Mouse (Mus musculus) frontal cortex, postnatal 25 days (tissue): ENCODE data around the gene Kdelr2.
"Not testable (repeated sequence)": the region's sequence is repeated elsewhere in the genome, so short reads cannot be mapped to it uniquely, and the experiment has no call there.

Experiments used
- DNase-seq, 2 experiments: peaks; one replicate each; pipeline ENCODE4 v3.0.0; 2022; ENCODE audit warnings: low spot score in 2 of 2

Kdelr2 gene

GRCm38 (mm10) chr5:143403221-143404147, at the start of gene Kdelr2:
Kdelr2 (plus strand) TSS chr5:143403838.
- DNase-seq: peak; percentile 72 to 82

GRCm38 (mm10) chr5:143356017-143356416, 47.6 kb upstream of the Kdelr2 start:
- no peak for DNase-seq

DNA sequence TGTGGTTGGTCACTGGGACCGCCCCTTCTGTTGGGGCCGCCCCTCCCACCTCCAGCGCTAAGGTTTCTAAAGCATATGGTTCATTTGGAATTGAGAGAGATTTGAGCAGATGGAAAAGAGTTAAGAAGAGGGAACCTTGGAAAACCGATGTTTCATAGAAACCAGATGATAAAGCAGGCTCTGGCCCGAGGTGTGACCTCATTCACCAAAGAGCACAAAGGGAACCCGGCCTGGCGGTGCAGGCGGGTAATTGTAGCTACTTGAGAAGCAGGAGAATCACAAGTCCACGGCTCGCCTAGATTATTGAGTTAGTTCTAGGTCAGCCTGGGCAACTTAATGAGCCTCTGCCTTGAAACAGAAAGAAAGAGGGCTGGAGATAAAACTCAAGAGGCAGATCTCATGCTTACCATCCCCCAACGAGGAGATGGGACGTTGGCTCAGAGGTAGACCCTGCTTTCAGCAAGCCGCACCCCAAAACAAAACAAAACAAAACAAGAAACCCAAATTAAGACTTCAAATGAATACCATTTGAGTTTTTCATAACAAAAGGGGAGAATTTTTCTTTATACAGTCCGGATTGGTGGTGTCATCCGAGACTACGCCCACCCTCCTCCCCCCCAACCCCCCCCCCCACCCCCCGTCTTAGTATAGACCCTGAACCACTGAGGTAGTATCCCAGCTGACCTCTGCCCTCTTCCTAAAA, 46.8 kb upstream of the Kdelr2 start, which contains the start of gene Grid2ip:
TSS of gene Grid2ip (plus strand) at position 653 of the 703 bp plus-strand sequence.
- DNase-seq: no peak

GRCm38 (mm10) chr5:143357564-143357963, 46.1 kb upstream of the Kdelr2 start:
- DNase-seq: no peak

DNA sequence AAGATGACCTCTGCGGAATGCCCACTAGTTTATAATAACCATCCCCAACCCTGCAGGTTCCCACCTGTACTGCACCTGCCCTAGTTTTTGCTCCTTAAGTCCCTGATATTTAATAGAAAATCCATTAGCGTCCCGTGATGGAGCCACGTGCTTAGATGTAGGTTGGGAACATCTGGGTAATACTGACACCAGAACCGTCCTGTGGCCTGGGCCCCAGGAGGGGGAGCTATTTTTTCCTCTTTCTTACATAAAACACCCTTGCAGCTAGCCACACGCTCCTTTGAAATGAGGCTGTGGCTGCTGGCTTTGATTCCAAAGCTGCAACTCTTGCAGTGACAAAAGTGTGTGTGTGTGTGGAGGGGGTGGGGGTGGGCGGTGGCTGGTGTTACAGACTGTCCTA, 44.4 kb upstream of the Kdelr2 start:
- DNase-seq: no peak

DNA sequence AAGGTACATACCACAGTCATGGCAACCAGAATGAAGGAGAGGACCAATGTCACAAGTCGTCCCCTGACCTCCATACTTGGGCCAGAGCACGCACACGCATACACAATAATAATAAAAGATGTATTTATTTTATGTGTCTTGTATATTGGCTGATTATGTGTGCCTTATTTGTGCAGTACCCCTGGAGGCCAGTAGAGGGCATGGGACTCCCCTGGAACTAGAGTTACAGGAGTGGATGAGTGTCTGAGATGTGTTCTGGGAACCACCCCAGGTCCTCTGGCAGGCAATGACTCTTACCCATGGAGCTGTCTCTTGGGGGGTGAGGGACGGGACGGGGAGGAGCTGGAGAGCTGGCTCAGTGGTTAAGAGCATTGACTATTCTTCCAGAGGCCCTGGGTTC, 43.6 kb upstream of the Kdelr2 start:
- no peak for DNase-seq

DNA sequence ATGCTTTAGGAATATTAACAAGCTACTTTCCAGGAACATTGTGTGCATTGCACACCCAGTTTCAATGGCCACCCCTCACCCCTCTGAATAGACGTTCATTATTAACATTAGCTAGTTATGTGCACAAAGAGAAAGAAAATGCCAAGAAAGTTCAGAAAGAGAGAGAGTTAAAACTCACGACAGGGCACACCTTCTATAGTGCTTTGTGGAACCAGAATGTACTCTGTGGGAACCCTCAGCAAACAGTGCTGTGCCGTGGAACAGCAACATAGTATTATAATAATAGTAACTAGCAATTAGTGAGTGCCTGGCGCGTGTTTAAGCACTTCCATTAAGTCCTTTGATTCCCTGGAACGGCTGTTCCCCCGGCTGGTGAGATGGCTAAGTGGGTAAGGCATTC, 42.2 kb upstream of the Kdelr2 start:
- DNase-seq: no peak

DNA sequence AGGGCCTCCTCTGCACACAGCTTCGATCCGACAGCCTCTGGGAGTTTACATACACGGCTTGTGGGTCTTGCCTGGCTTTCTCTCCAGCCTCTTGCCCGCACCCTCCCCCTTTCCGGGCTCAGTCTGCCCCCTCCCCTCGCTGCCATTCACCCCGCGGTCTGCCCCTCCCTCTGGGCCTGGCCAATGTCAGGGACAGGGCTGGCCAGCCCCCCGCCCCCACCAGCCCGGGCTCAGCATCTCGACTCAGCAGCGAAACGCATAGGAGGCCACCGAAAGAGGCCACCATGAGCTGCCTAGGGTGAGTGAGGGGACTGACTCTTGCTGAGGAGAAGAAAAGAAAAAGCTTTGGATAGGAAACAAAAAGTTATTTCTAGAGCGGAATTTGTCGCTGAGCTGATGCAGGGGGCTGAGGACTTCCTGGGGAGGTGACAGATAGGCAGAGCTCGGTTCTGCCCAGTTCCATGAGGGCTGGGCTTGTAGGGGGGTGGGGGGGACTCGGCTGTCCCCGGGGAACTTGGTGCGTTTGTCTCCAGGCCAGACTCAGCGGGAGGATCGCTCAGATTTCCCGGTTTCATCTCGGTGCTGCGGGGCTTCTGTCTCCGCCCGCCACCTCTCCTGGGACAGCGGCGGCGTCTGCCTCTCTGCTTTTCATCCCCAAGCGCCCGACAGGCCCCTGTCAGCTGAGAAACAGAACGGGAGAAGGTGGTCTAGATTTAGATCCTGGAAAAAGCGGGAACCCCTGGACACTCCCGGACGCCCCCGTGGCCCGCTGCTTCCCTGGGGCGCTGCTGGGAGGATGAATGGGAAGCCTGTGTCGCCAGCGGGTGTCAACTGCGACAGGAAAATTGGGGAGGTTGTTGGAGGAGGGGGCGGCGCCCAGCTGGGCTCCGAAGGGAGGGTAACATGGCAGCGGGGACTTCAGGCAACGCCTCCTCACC, 39.7 kb upstream of the Kdelr2 start:
- no peak for DNase-seq

DNA sequence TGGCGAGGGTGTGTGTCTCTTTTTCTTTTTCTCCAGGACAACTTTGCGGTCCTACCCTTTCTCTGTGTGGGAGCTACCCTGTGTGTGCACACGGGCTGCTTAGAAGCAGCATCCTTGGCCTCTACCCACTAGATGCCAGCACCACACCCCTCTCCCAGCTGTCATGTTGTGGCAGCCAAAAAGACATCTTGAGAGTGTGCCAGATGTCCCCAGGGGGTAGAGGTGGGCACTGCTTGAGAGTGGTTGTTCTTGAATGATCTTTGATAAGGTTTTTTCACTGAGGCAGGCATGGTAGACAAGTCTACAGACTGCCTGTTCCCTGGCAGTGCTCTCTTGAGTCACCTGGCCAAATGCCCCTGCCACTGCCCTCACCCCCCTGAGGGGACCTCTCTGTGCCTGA, 35.7 kb upstream of the Kdelr2 start:
- DNase-seq: no peak

DNA sequence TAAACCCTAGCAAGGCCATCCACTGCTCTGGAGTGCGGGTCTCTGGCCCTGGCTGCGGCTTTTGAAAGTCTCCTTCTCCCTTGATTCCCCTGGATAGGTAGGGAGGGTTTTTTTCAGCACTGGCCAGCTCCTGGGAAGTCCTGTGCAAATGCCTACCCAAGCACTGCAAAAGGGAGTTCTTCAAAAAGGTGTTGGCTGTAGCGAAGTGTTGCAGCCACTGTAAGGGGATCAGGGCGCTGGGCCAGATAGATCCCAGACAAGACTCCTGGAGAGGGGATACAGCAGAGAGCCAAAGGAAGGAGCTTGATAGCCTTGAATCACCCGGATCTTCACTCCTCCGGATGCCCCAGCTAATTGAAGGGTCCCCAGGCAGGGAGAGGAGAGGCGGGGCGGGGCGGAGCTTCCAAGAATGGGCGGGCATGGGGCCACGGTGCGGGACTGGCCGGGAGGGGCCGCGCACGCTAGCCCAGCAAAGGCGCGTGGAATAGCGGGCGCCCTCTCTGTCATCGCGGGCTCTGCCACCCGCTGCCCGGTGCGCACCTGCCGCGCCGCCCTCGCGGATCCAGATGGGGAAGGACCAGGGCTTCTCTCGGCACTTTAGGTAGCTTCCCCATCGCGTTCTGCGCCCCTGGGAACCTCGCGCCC, 33.9 kb upstream of the Kdelr2 start:
- no peak for DNase-seq

- DNase-seq: no peak
These were observed 33.1 kb upstream of the Kdelr2 start for GRCm38 (mm10) chr5:143370416-143371145.

GRCm38 (mm10) chr5:143371146-143371510, 32.5 kb upstream of the Kdelr2 start:
- no peak for DNase-seq

DNA sequence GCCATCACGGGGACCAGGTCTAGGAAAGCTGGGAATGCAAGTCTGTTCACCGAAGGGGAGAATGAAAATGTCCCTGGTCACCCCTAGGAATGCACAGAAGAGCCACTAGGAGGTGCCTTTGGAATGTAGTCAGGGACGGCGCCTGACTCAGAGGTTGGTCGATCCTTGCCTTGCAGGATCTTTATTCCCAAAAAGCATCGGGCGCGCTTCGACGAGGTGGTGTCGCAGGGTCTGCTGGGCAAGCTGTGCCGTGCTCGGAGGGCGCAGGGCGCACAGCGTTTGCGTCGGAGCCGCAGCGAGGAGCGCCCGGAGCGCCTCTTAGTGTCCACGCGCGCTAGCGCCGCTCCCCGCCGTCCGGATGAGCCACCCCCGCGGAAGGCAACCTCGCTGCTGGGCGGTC, 30.8 kb upstream of the Kdelr2 start:
- no peak for DNase-seq

DNA sequence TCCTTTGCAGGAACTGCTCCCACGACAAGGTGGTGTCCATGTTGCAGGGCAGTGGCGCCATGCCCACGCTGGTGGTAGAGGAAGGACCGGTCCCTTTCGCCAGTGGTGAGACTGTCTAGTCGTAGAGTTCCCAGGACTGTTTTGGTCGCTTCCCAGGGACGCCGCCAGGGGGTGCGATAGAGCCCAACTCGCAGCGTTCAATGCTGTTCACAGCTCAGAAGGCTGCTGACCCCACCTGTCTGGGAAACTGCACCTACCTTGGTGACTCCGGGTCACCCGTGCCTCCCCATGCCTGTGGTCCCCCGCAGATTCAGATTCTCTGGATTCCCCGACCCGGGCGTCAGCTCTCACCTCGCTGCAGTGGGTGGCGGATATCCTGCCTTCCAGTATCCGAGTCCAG, 28.4 kb upstream of the Kdelr2 start:
- DNase-seq: peak; percentile 45 to 56

- DNase-seq: no peak
These were observed 27.5 kb upstream of the Kdelr2 start for GRCm38 (mm10) chr5:143376156-143376555.

DNA sequence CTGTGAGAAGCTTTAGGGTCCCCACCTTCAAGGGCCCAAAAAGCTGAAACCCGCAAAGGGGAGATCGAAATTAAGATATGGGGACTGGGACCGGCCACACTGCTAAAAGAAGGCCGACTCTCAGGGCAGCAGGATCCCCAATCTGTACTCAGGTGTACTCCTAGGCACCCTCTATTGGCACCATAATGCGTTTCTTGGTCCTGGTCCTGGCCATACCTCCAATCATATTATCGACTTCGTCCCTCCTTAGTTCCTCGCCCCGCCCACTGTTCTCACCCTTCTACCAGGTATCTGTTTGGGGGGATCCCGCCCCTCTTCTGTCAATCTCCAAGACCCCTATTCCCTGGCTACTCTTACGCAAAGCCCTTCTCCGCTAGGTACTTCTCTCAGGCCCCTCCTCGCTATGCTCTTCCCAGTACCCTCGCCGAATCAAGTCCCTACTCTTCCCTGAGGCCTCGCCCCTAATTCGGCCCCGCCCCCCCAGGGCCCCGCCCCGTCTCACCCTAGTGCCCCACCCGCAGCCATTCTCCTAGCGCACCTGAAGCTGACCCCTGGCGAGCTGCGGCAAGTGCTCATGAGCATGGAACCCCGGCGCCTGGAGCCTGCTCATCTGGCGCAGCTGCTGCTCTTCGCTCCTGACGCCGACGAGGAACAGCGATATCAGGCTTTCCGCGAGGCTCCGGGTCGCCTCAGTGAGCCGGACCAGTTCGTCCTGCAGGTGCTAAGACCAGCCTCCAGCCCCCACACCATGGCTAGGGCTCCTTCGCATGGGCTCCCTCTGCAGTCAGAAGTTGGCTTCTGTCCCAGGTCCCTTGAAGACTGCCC, 16.6 kb upstream of the Kdelr2 start:
- DNase-seq: no peak

DNA sequence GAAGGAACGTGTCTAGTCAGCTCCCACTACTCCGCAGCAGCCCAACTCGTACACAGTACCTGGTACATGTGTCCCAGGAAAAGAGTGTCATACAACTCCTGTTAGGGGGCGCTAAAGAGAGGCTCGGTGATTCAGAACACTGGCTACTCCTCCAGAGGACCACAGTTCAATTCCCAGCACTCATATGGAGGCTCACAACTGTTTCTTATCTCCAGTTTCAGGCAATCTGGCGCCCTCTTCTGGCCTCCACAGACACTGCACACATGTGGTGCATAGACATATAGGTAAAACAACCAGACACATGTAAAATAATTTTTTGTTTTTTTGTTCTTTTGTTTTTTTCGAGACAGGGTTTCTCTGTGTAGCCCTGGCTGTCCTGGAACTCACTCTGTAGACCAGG, 9.5 kb upstream of the Kdelr2 start:
- no peak for DNase-seq

DNA sequence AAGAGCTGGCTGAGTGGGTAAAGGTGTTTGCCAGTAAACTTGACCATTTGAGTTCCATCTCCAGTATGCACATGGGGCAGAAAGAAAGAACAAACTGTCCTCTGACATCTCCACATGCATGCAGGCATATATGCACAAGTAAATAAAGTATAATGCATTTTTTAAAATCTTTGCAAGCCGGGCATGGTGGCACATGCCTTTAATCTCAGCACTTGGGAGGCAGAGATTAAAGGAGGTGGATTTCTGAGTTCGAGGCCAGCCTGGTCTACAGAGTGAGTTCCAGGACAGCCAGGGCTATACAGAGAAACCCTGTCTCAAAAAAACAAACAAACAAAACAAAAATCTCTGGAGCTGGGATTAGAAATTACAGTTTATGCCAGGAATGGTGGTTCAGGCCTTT, 8.7 kb upstream of the Kdelr2 start:
- not testable (repeated sequence) for DNase-seq

DNA sequence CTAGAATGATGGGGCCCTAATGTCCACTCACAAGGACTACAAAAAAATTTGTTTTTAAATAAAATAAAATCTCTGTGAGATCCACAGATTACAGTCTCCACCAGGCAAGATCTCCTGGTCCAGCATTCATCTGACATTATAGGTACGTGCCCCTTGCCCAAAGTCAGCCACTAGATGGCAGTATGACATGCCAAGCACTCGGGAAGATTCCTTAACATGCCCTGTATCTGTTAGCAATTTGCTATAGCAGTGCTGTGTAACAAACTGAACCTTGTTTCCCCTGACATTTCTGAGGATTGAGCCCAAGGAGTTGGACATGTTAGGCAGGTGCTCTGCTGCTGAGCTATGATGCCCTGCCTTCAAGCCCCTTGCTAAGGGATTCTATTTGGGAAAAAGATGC, 8.0 kb upstream of the Kdelr2 start:
- DNase-seq: no peak

- DNase-seq: no peak
These were observed 3.1 kb upstream of the Kdelr2 start for GRCm38 (mm10) chr5:143400501-143400900.
